Mouse (Mus musculus): ENCODE measurements around the gene Mmaa. TPM values are rescaled to one million over a fixed set of nuclear protein-coding genes. Genes with fewer than 3 reads are reported as not detected.
A peak's percentile ranks its signal among the peaks of the same experiment; 100 is the strongest.

Mmaa gene
- total RNA-seq (2021): 10 to 100 TPM; 25.8 to 27.6 TPM
- long read RNA-seq, experiment 1, full-length matches to known transcripts: 8 of 39 reads
- long read RNA-seq, experiment 1, partial matches to known transcripts: 13 of 39 reads
- long read RNA-seq, experiment 1, other reads (novel, unspliced or antisense): 18 of 39 reads
- long read RNA-seq, experiment 2, full-length matches to known transcripts: 9 of 29 reads
- long read RNA-seq, experiment 2, partial matches to known transcripts: 11 of 29 reads
- long read RNA-seq, experiment 2, other reads (novel, unspliced or antisense): 9 of 29 reads

DNA sequence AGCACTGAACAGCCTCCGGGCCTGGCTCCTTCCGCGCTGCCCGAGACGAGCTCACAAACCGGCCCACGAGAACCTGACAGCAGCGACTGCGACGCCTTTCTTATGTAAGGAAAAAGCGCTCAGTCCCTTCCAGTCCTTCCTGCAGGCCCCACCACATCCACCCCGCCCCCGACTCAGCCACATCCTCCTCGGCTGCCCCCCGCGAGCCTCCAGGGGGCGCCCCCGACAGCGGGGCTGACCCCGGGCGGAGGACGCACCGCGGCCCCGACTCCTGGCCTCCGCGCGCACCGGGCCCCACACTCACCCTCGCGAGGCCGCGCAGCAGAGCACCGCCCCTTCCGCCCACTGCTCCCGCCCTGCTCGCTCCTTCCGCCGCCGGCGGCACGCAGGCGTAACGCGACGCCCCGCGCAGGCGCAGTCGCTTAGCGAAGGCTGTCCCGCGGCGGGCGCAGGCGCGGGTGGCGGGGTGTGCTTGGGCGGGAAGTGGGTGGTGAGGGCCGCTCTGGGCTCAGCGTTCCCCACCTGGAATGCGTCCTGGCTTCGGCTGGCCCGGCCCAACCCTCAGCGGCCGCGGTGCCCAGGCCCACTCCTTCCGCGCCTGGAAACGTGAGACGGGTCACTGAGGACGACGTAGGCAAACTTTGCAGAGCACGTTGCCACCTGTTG is at the start of gene Mmaa:
Gene Mmaa, minus strand, starts transcription at position 328 of the 666 bp plus-strand sequence.
- DNase-seq (ENCODE audit: low spot score in 2 of 2): peak; percentile 95 to 98

DNA sequence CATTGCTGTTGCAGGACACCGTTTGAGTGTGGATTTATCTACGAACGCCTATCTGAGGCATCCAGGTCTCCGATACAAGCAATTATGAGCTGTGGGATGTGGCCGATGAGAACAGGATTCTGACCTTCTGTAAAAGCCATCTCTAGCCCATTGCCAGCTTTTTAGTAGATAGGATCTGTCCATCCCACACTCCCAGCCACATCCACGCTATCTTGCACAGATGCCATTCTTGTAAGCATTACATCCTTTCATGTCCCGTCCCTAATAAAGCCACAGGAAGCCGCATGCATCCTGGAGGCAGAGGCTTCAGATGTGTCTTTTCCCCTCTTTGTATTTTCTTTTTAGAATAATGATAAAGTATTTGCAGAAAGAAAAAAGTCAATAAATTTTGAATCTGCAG is 46.5 kb upstream of the Mmaa start:
- DNase-seq (ENCODE audit: low spot score in 2 of 2): no peak

DNA sequence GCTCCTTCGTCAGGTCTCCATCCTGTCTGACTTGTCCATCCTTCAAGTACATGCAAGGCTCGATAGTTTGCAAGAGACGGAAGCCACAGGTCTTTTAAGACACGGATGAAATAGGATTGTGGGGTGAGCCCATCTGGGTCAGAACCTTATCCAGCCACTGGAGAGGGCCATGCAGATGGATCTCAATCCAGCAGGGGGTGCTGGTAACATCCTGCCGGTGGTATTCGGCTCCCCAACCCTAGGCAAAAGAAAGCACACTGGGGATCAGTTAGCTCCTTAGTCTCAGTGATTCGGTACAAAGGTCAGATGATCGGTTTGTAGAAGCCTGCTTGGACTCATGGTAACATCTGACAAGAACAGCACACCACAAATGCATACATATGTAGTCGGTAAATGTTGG is 44.8 kb upstream of the Mmaa start:
- peak in 1 of 2 experiments; percentile 27 for DNase-seq (ENCODE audit: low spot score in 2 of 2)

DNA sequence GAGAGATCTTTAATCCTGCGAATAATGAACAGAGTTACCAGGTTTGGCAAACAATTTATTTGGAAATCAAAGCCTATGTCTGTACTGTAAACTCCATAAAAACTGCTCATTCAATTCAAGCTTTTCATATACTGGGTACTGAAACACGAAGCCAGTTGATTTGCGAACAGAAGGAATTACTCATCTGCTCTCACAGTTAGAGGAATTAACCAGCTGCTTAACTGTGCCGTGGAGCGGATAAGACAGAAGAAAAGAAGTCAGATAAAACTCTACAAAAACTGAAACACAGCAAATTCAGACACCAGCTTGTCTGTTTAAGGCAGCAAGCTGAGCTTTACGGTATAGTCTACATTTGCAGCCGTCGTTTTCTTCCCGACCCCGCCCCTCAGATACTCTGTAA is 43.9 kb upstream of the Mmaa start:
- no peak for DNase-seq (ENCODE audit: low spot score in 2 of 2)

DNA sequence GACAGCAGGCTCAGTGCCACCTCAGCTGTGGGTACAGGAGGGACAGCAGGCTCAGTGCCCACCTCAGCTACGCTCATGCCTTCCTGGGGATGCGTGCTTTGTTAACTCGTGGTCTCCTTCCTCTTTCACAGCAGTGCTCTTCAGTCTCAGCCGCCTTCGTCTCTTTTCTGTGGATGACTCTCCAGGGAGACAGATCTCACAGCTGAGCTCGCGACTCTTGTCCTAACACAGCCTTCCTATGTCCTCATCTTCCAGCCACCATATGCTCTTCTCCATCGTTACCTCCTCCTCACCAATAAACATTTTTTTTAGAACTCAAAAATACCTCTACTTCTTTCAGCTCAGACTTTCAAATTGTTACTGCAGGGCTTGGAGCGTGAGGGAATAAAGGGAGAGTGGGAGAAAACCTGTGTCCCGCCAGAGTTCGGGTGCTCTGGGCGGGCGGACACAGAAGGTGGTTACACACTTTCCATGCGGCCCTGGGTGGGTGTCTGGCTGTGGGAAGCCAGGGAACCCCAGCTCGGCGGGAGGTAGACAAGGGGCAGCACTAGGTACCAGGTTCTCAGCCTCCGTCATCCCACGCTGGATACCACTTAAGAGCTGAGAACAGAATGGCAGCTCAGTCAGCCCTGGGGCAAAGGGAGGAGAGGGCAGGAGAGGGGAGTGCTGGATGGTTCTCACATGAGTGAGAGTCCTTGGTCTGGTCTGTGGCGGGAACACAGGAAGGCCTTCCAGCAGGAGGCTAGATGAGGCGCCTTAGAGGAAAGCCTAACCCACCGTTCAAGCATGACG is 37.6 kb upstream of the Mmaa start:
- peak in 1 of 2 experiments; percentile 18 for DNase-seq (ENCODE audit: low spot score in 2 of 2)

DNA sequence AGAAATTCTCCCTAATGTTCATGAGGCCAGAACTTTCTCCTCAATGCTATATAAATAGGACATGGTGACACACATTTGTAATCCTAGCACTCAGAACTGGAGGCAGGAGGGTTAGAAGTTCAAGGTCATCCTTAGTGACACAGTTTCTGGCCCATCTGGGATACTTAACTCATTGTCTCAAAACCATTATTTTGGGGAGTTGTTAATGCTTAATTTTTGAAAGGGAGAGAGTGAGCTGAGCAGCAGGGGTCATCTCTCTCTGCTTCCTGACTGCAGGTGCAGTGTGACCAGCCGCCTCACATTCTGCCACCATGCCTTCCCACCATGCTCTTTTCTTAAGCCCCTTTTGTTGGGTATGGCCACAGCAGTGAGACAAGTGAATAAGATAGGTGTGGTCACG is 36.8 kb upstream of the Mmaa start:
- no peak for DNase-seq (ENCODE audit: low spot score in 2 of 2)

DNA sequence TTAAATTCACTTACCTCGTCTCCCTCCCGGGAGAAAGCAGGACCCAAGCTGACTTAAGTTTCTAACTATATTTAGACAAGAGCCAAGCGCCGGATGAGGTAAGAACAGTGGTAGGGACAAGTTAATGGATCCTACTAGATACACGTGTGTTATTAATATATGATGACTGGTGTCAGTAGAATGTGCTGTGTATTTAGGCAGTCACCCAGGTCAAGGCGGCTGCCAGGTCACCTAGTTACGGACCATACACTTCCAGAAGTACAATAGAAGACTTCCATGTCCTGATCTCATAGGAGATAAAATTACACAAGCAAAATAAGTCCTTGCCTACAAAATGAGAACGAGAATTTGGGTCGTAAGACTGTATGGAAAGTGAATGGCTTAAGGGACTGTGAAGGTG is 36.3 kb upstream of the Mmaa start:
- no peak for DNase-seq (ENCODE audit: low spot score in 2 of 2)

DNA sequence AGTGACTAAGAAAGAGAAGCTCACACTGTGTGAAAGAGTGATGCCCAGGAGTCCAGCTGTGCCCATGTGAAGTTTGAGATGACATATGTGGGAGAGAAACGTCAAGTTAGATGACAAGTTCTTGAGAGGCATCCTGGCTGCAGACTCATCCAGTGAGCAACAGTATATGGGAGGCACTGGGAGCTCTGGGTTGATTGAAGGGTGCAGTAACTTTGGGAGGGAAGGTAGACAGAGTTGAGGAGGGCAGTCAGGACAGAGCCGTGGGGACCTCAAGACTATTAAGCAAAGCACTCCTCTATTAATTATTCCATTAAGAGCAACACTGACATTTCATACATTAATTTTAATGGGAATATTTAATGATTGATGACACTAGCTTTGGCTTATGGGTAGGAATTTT is 35.0 kb upstream of the Mmaa start:
- no peak for DNase-seq (ENCODE audit: low spot score in 2 of 2)

DNA sequence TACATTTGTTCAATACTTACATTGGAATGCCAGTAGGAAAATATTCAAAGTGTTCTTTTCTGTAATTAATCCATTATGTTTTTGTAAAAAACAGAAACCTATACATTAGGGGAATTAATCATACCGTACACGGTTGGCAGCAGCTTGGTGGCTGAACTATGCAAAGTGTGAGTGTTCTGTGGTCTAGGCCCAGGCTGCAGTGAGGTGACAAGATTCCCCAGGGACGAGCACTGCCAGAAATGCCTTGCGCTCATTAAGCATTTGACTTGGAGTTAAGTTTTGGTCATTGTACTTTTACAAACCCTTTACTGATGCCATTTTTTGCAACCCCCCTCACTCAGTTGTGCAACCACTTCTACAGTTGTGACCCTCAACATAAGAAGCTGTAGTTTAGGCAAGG is 34.4 kb upstream of the Mmaa start:
- no peak for DNase-seq (ENCODE audit: low spot score in 2 of 2)

DNA sequence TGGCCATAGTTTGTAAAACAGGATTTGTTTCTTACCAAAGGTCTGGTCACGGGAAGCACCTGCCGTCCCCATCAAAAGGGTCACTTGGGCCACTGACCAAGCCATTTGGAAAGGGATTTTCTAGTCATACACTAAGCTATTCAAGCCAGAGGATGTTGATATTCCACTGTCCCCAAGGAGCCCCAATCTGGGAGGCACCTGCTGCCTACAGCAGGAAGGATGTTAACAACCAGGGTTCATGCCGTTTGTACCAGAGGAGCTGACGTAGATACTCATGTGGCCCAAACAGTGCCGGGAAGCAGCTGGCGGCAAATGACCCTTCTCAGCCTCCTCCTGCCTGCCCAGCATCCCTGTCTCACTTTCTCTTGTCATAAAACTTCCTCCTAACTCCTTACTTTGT is 30.8 kb upstream of the Mmaa start:
- DNase-seq (ENCODE audit: low spot score in 2 of 2): no peak

DNA sequence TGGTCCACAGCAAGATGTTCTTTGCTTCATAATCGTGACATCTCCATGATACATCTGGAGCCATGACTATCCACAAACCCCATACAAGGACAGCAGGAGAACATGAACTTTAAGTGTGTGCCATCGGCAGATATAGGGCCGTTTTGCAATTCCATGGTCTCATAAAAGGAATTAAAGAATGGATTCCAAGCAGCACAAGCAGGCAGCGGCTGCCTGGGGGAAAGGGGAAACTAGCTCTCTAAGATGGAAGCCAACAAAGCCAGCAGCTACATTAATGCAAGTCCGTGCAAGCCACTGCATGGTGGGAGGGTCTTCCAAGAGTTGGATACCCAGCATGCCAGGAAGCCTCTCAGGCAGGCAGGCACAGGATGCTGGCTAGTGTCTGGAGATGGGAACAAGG is 30.2 kb upstream of the Mmaa start:
- no peak for DNase-seq (ENCODE audit: low spot score in 2 of 2)

DNA sequence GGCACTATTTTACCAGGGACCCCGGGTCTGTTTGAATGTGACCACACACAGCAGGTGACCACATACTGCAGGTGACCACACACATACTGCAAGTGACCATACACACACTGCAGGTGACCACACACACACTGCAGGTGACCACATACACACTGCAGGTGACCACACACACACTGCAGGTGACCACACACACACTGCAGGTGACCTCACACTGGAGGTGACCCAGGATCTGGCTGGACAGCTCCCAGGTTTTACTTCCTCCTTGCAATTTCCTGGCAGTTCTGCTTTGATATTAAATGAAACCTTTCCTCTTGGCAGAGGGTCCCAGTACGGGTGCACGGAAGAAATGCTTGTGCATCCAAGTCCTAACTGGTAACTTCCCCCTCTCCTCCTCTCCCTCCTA is 29.3 kb upstream of the Mmaa start:
- DNase-seq (ENCODE audit: low spot score in 2 of 2): no peak

DNA sequence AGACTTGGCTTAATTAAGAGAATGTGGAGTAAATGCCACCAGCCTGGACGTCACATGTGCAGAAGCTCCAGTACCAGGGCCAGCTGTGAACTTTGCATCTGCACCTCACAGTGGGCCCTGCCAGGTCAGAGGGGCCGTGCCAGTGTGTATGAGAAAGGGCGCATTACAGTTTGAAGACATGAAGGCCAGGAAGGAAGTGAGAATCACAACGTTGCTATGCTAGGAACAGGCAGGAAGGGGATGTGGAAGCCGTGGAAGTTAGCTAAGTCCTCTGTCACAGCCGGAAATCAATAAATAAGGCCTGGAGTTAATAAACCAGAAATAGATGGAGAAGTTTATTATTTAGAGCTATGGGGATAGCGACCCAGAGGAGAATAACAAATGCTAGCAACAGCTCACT is 28.4 kb upstream of the Mmaa start:
- no peak for DNase-seq (ENCODE audit: low spot score in 2 of 2)

DNA sequence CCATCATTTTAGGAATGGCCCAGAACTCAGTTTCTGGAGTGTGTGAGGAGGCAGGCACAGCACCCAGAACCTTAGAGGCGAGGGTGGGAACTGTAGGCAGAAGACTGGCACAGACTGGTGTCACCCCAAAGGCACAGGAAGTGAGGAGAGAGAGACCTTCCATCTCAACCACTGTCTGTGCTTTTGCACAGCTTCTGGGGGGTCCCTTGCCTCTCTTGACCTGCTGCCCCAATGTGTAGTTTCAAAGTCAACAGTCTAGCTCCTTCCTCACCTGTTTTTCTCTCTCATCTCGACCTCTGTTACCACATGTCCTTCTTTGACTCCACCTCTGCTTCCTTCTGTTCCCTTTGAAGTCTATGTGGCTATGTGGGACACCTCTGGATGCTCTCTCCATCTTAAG is 16.1 kb upstream of the Mmaa start:
- no peak for DNase-seq (ENCODE audit: low spot score in 2 of 2)

DNA sequence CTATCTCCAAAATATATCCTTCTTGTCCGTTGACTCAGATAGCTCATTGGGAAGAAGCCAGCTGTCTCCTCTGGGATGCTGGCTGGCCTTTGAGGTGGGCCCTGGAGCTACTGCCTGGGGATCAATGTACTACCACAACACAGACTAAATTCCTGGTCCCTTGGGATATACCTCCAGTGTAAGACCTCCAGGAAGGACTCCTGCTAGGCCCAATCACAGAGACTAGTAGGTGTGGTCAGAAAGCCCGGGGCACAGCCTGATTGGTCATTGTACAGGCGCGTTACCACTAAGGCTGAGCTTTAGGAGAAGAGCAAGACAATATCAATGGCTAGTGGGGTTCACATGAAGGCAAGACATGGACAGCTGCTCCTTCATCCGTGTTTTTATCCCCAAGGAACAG is 11.2 kb upstream of the Mmaa start:
- DNase-seq (ENCODE audit: low spot score in 2 of 2): no peak

DNA sequence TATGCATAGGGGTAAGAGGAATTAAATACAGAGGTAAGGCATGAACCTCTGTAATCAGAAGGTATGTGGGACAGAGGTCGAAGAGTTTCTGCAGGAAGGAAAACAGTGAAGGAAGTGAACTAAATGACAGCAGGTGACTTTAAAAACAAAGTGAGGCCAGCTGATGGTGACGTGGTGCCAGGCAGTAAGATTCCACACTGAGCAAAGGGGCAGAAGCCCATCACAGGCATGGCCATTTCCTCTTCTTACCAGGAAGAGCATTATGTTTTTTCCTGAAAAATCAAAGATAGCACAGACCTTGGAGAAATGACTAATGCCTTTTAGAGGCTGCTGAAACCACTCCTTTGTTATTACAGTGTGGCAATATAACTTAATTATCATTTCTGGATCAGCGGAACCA is 6.8 kb upstream of the Mmaa start:
- no peak for DNase-seq (ENCODE audit: low spot score in 2 of 2)

DNA sequence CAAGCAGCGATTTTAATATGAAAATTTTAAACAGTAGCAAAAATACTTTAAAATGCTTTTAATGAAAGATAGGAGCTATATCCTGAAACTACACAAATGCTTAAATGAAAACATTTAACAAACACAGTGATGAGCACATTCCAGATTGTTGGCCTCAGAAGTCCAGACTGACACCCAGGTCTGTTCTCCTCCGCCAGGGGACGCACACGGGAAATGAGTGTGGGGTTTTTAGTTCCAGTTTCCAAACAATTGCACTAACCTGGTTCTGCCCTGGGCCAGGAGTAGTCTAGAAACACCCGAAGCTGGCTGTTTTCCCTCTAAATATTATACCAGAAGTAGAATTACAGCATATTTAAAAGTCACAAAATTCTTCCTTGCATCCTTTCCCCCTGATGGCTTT is 5.0 kb upstream of the Mmaa start:
- no peak for DNase-seq (ENCODE audit: low spot score in 2 of 2)

DNA sequence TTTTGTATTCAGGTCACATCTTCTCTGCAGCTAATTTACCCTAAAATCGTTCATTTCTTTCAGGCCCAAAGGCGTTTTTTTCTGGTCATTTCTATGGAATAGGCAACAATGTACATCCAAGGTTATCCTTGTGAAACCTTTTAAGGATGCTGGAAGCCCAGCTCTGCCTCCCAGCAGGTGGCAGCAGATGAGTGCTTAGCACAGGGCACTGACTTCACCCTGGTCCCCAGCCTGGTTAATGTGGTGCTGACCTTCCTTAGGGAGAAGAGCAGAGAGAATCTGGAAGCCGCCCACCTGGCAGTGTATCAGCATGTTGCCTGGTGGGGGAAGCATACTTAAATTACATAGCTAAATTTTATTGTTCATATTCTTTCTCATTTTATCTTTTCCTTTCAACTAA is 3.0 kb upstream of the Mmaa start:
- DNase-seq (ENCODE audit: low spot score in 2 of 2): peak; percentile 66 to 70

DNA sequence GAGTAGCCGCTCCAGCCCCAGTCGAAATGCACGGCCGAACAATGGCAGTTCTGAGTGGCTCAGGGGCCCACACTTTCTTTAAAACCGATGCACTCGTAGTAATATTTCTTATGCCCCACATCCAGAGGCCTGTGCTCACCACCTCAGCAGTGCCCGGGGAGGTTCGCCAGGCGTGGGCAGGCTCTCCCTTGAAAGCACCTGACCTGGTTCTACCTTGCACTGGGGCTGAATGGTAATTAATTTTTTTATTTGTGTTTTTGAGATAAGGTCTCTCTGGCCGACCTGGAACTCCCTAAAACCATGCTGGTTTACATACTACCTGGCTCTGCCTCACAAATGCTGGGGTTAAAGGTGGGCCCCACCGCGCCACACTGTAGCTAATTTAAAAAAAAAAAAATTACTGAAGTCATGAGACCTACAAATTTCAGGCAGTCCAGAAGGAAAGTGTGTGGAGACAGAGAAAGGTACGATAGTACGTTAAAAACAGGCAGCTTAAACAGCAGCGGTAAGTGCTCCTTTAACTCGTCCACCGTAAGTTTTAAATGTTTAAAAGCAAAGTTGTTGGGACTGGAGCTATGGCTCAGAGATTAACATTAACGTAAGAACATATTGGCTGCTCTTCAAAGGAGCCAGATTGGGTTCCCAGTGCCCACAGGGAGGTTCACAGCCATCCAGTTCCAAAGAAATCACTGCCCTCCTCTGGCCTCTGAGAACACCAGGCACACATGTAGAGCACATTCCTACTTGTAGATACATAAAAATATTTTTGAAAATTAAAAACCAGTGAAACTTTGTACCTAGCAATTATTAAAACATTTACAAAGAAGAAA is 754 bp upstream of the Mmaa start:
- no peak for DNase-seq (ENCODE audit: low spot score in 2 of 2)

DNA sequence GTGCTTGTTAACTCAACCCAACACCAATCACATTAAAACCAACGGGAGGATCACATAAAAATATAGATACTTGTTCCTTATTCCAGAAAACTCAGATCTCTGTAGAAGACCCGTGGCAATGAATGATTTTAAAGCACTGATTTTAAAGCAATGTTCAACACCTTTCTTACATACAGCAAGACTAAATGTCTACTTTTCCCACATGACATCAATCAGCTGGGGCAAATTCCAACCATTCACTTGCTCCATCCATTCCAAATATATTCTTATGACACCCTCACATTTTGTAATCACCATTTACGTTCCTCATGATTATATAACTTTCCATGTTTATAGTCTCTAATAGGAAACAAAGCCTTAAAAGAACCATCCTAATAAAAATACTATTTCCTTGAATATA is 896 bp downstream of the Mmaa start:
- no peak for DNase-seq (ENCODE audit: low spot score in 2 of 2)

DNA sequence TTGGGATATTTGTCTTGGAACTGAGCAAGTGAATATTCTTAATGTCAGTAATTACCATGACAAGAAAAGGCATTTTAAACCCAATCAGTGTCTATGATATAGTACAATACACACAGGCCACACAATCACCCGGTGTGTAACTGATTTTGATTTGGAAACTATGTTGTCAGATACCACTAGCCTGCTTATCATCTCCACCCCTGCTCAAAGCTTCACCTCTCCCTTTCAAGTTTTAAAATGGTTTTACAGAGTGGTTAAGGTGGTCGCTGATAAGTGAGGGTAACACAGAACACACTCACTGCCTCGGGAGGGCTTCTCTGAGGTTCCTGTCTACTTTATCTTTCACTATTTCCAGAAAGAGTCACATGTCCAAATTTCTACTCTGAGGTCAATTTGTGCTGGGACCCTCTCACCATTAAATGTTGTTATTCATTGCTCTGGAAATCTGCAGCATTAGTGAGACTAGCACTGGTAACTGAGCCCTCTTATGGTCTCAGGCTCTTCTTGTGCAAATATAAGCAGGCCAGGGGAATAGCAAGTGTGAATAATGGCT is 1.9 kb downstream of the Mmaa start:
- DNase-seq (ENCODE audit: low spot score in 2 of 2): no peak

All from left cerebral cortex, adult 18-20 months (tissue).